Mouse (Mus musculus): ENCODE results near the gene Alkbh1. TPM values are rescaled to one million over a fixed set of nuclear protein-coding genes. Genes with fewer than 3 reads are reported as not detected.
A peak's percentile ranks its signal among the peaks of the same experiment; 100 is the strongest.

Alkbh1 gene
- polyA plus RNA-seq, 1 experiment from 2014 or later, result 56.8 TPM

- no peak overlapping the region for H3K4me2 ChIP-seq (ENCODE audit: low read depth, low read length, severe bottlenecking)
- DNase-seq (ENCODE audit: low spot score) (no peak), ATAC-seq (replicated peaks; ENCODE audit: low FRiP score) (no peak)
- no peaks in the 10 kb centered on the region for H3K9me3 ChIP-seq (ENCODE audit: control insufficient read depth, low read length)
- H3K27me3 ChIP-seq (ENCODE audit: control insufficient read depth, insufficient read depth, low read length), result no peaks in the 10 kb centered on the region
- H3K4me1 ChIP-seq (replicated peaks; ENCODE audit: control insufficient read depth, insufficient read depth, low read length), result no peaks in the 10 kb centered on the region; the same call in 1 of the 2 replicates
- no peak overlapping the region for H3K27ac ChIP-seq (ENCODE audit: low read depth, low read length)
- H3K36me3 ChIP-seq (ENCODE audit: control insufficient read depth, insufficient read depth, low read length), result peaks cover 14% of the 10 kb centered on the region; the same call in 1 of the 2 replicates
- 29% methylated on average over 3 of the region's 3 CpGs for WGBS
- no peak overlapping the region for H3K4me3 ChIP-seq (ENCODE audit: low read depth, low read length)
- no peak overlapping the region for H3K9ac ChIP-seq (ENCODE audit: low read length)
Observed at GRCm38 (mm10) chr12:87424516-87424915, 19.3 kb downstream of the Alkbh1 start.

- no peak overlapping the region for H3K4me2 ChIP-seq (ENCODE audit: low read depth, low read length, severe bottlenecking)
- WGBS, result 36% methylated on average over 1 of the region's 1 CpGs
- no peaks in the 10 kb centered on the region for H3K9me3 ChIP-seq (ENCODE audit: control insufficient read depth, low read length)
- ATAC-seq (replicated peaks; ENCODE audit: low FRiP score) (no peak), DNase-seq (ENCODE audit: low spot score) (no peak)
- H3K36me3 ChIP-seq (ENCODE audit: control insufficient read depth, insufficient read depth, low read length), result peaks cover 7% of the 10 kb centered on the region; the same call in 1 of the 2 replicates
- no peak overlapping the region for H3K27ac ChIP-seq (ENCODE audit: low read depth, low read length)
- no peak overlapping the region for H3K9ac ChIP-seq (ENCODE audit: low read length)
- no peaks in the 10 kb centered on the region for H3K27me3 ChIP-seq (ENCODE audit: control insufficient read depth, insufficient read depth, low read length)
- no peak overlapping the region for H3K4me3 ChIP-seq (ENCODE audit: low read depth, low read length)
- H3K4me1 ChIP-seq (replicated peaks; ENCODE audit: control insufficient read depth, insufficient read depth, low read length), result no peaks in the 10 kb centered on the region; the same call in 1 of the 2 replicates
Observed at GRCm38 (mm10) chr12:87423700-87424099, 20.1 kb downstream of the Alkbh1 start.

- Histone ChIP-seq H3K36me3 (ENCODE audit: control insufficient read depth, insufficient read depth, low read length) (peaks cover 3% of the 10 kb centered on the region; the same call in 1 of the 2 replicates), H3K4me3 (ENCODE audit: low read depth, low read length) (no peak overlapping the region), H3K27ac (ENCODE audit: low read depth, low read length) (no peak overlapping the region), H3K4me2 (ENCODE audit: low read depth, low read length, severe bottlenecking) (no peak overlapping the region), H3K9me3 (ENCODE audit: control insufficient read depth, low read length) (no peaks in the 10 kb centered on the region), H3K27me3 (ENCODE audit: control insufficient read depth, insufficient read depth, low read length) (no peaks in the 10 kb centered on the region), H3K4me1 (replicated peaks; ENCODE audit: control insufficient read depth, insufficient read depth, low read length) (no peaks in the 10 kb centered on the region; the same call in 1 of the 2 replicates), H3K9ac (ENCODE audit: low read length) (no peak overlapping the region)
- DNase-seq (ENCODE audit: low spot score), result no peak
- 82% methylated on average over 5 of the region's 5 CpGs for WGBS
- no peak for ATAC-seq (replicated peaks; ENCODE audit: low FRiP score)
Observed at GRCm38 (mm10) chr12:87421708-87422507, 21.9 kb downstream of the Alkbh1 start.

- no peak for DNase-seq (ENCODE audit: low spot score)
- Histone ChIP-seq H3K9me3 (ENCODE audit: control insufficient read depth, low read length) (no peaks in the 10 kb centered on the region), H3K27me3 (ENCODE audit: control insufficient read depth, insufficient read depth, low read length) (no peaks in the 10 kb centered on the region), H3K36me3 (ENCODE audit: control insufficient read depth, insufficient read depth, low read length) (no peaks in the 10 kb centered on the region; the same call in 1 of the 2 replicates), H3K4me3 (ENCODE audit: low read depth, low read length) (no peak overlapping the region), H3K4me2 (ENCODE audit: low read depth, low read length, severe bottlenecking) (no peak overlapping the region), H3K9ac (ENCODE audit: low read length) (no peak overlapping the region), H3K4me1 (replicated peaks; ENCODE audit: control insufficient read depth, insufficient read depth, low read length) (no peaks in the 10 kb centered on the region; the same call in 1 of the 2 replicates), H3K27ac (ENCODE audit: low read depth, low read length) (peak overlapping the region; percentile 68; the same call in 1 of the 2 replicates)
- WGBS, result 80% methylated on average over 12 of the region's 12 CpGs
- ATAC-seq (replicated peaks; ENCODE audit: low FRiP score), result no peak
Observed at GRCm38 (mm10) chr12:87419974-87420485, 23.8 kb downstream of the Alkbh1 start.

GRCm38 (mm10) chr12:87418921-87419320, 24.9 kb downstream of the Alkbh1 start:
- no peaks in the 10 kb centered on the region for H3K9me3 ChIP-seq (ENCODE audit: control insufficient read depth, low read length)
- no peak overlapping the region for H3K4me2 ChIP-seq (ENCODE audit: low read depth, low read length, severe bottlenecking)
- no peak overlapping the region for H3K4me3 ChIP-seq (ENCODE audit: low read depth, low read length)
- H3K27me3 ChIP-seq (ENCODE audit: control insufficient read depth, insufficient read depth, low read length), result no peaks in the 10 kb centered on the region
- no peaks in the 10 kb centered on the region; the same call in 1 of the 2 replicates for H3K36me3 ChIP-seq (ENCODE audit: control insufficient read depth, insufficient read depth, low read length)
- no peak overlapping the region for H3K9ac ChIP-seq (ENCODE audit: low read length)
- 48% methylated on average over 5 of the region's 5 CpGs for WGBS
- ATAC-seq (replicated peaks; ENCODE audit: low FRiP score) (peak; percentile 79), DNase-seq (ENCODE audit: low spot score) (peak; percentile 56)
- peak overlapping the region; percentile 68; the same call in 1 of the 2 replicates for H3K27ac ChIP-seq (ENCODE audit: low read depth, low read length)
- no peaks in the 10 kb centered on the region; the same call in 1 of the 2 replicates for H3K4me1 ChIP-seq (replicated peaks; ENCODE audit: control insufficient read depth, insufficient read depth, low read length)

DNA sequence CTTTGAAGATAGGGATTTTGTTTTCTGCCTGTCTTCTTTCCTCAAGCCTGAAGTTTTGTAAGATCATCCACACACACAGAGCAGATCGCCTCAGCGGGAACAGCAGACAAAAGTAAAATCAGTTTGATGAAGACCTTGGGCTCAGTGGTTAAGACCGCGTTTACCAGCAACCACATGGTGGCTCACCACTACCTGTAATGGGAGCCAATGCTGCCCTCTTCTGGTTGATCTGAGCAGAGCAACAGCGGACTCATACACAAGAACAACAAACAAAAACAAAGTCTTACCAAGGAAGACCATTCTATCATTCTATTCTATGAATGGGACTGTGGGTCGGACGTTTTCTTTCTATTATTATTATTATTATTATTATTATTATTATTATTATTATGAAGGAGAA, 27.1 kb downstream of the Alkbh1 start:
- Histone ChIP-seq H3K9ac (ENCODE audit: low read length) (no peak overlapping the region), H3K9me3 (ENCODE audit: control insufficient read depth, low read length) (no peaks in the 10 kb centered on the region), H3K4me1 (replicated peaks; ENCODE audit: control insufficient read depth, insufficient read depth, low read length) (no peaks in the 10 kb centered on the region; the same call in 1 of the 2 replicates), H3K27ac (ENCODE audit: low read depth, low read length) (no peak overlapping the region), H3K4me3 (ENCODE audit: low read depth, low read length) (no peak overlapping the region), H3K27me3 (ENCODE audit: control insufficient read depth, insufficient read depth, low read length) (no peaks in the 10 kb centered on the region), H3K4me2 (ENCODE audit: low read depth, low read length, severe bottlenecking) (no peak overlapping the region), H3K36me3 (ENCODE audit: control insufficient read depth, insufficient read depth, low read length) (no peaks in the 10 kb centered on the region)
- ATAC-seq (replicated peaks; ENCODE audit: low FRiP score) (no peak), DNase-seq (ENCODE audit: low spot score) (peak; percentile 78)
- 40% methylated on average over 7 of the region's 7 CpGs for WGBS

- no peak overlapping the region for H3K4me3 ChIP-seq (ENCODE audit: low read depth, low read length)
Observed at GRCm38 (mm10) chr12:87415358-87415757, 28.5 kb downstream of the Alkbh1 start.

DNA sequence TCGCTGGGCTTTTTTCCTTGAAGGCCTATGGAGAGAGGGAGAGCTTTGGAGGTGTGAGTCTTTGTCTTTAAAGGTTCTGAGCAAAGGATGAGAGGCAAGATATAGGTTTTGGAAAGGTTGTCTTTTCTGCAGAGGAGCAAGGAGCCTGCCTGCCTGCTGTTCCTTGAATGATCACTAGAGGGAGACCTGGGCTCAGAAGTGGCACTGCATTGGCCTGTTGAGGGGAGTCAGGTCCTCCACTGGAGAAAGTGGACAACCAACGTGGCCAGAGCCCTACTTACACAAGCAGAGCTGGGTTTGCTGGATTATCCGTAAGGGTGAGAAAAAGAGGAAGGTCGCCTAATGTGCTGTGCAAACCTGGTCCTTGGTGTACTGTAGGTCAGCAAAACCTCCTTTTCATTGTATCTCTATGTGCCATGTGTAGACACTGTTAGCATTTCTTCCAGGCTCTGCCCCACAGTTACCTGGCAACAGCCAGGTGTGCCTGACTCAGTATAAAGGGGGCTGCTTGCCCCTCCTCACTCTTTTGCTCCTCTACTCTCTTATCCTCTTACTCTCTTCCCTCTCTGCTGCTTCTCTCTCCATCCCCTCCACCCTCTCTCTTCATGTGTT, 30.5 kb downstream of the Alkbh1 start:
- no peak overlapping the region for H3K4me2 ChIP-seq (ENCODE audit: low read depth, low read length, severe bottlenecking)
- WGBS, result 22% methylated on average over 4 of the region's 4 CpGs
- no peaks in the 10 kb centered on the region for H3K4me1 ChIP-seq (replicated peaks; ENCODE audit: control insufficient read depth, insufficient read depth, low read length)

More at GRCm38 (mm10) chr12:87415358-87415757, 28.5 kb downstream of the Alkbh1 start:
- no peak overlapping the region for H3K27ac ChIP-seq (ENCODE audit: low read depth, low read length)
- no peaks in the 10 kb centered on the region for H3K27me3 ChIP-seq (ENCODE audit: control insufficient read depth, insufficient read depth, low read length)
- WGBS, result 86% methylated on average over 4 of the region's 4 CpGs
- H3K4me1 ChIP-seq (replicated peaks; ENCODE audit: control insufficient read depth, insufficient read depth, low read length), result no peaks in the 10 kb centered on the region; the same call in 1 of the 2 replicates
- ATAC-seq (replicated peaks; ENCODE audit: low FRiP score) (no peak), DNase-seq (ENCODE audit: low spot score) (no peak)
- no peak overlapping the region for H3K4me2 ChIP-seq (ENCODE audit: low read depth, low read length, severe bottlenecking)
- H3K9me3 ChIP-seq (ENCODE audit: control insufficient read depth, low read length), result no peaks in the 10 kb centered on the region
- no peaks in the 10 kb centered on the region for H3K36me3 ChIP-seq (ENCODE audit: control insufficient read depth, insufficient read depth, low read length)
- no peak overlapping the region for H3K9ac ChIP-seq (ENCODE audit: low read length)

More for the DNA sequence above, 30.5 kb downstream of the Alkbh1 start:
- ATAC-seq (replicated peaks; ENCODE audit: low FRiP score) (peak; percentile 68), DNase-seq (ENCODE audit: low spot score) (peak; percentile 81)
- H3K9ac ChIP-seq (ENCODE audit: low read length), result no peak overlapping the region
- H3K9me3 ChIP-seq (ENCODE audit: control insufficient read depth, low read length), result no peaks in the 10 kb centered on the region
- H3K4me3 ChIP-seq (ENCODE audit: low read depth, low read length), result no peak overlapping the region
- no peak overlapping the region for H3K27ac ChIP-seq (ENCODE audit: low read depth, low read length)
- H3K27me3 ChIP-seq (ENCODE audit: control insufficient read depth, insufficient read depth, low read length), result no peaks in the 10 kb centered on the region
- no peaks in the 10 kb centered on the region for H3K36me3 ChIP-seq (ENCODE audit: control insufficient read depth, insufficient read depth, low read length)
